Mouse (Mus musculus): ENCODE data around the gene Pdzk1ip1. TPM values are rescaled to one million over a fixed set of nuclear protein-coding genes. Genes with fewer than 3 reads are reported as not detected.

Gene Pdzk1ip1
- total RNA-seq (2021), result under 1 TPM; 0.28 to 0.45 TPM
- long read RNA-seq, experiment 1, result 0 reads
- long read RNA-seq, experiment 2, result 0 reads

- DNase-seq, result no peak
Observed at GRCm38 (mm10) chr4:115088611-115089338, at the start of gene Pdzk1ip1. Pdzk1ip1 (plus strand) TSS chr4:115088708.

- DNase-seq, result no peak
Observed at GRCm38 (mm10) chr4:115045621-115046020, 42.9 kb upstream of the Pdzk1ip1 start.

- peak; percentile 51 for DNase-seq
Observed at GRCm38 (mm10) chr4:115047750-115048149, 40.8 kb upstream of the Pdzk1ip1 start.

GRCm38 (mm10) chr4:115048190-115048589 is 40.3 kb upstream of the Pdzk1ip1 start:
- no peak for DNase-seq

- DNase-seq, result no peak
Observed at GRCm38 (mm10) chr4:115051245-115051644, 37.3 kb upstream of the Pdzk1ip1 start.

GRCm38 (mm10) chr4:115052343-115053005 is 36.0 kb upstream of the Pdzk1ip1 start:
- DNase-seq, result peak; percentile 48

GRCm38 (mm10) chr4:115055044-115055443 is 33.5 kb upstream of the Pdzk1ip1 start:
- DNase-seq, result no peak

GRCm38 (mm10) chr4:115055691-115056090 is 32.8 kb upstream of the Pdzk1ip1 start:
- no peak for DNase-seq

- DNase-seq, result peak; percentile 28
Observed at GRCm38 (mm10) chr4:115056371-115056920, 32.1 kb upstream of the Pdzk1ip1 start, which contains the start of gene Tal1. Tal1 (plus strand) TSS chr4:115056426.

- DNase-seq, result peak; percentile 31
Observed at GRCm38 (mm10) chr4:115056921-115057673, 31.4 kb upstream of the Pdzk1ip1 start.

GRCm38 (mm10) chr4:115057674-115058316 is 30.7 kb upstream of the Pdzk1ip1 start:
- DNase-seq, result no peak

- no peak for DNase-seq
Observed at GRCm38 (mm10) chr4:115058317-115058761, 30.2 kb upstream of the Pdzk1ip1 start.

- DNase-seq, result no peak
Observed at GRCm38 (mm10) chr4:115058871-115059590, 29.5 kb upstream of the Pdzk1ip1 start.

GRCm38 (mm10) chr4:115059871-115060270 is 28.6 kb upstream of the Pdzk1ip1 start:
- DNase-seq, result no peak

GRCm38 (mm10) chr4:115060753-115061152 is 27.8 kb upstream of the Pdzk1ip1 start:
- DNase-seq, result no peak

GRCm38 (mm10) chr4:115062540-115062874 is 26.0 kb upstream of the Pdzk1ip1 start:
- no peak for DNase-seq

GRCm38 (mm10) chr4:115062875-115063517 is 25.5 kb upstream of the Pdzk1ip1 start:
- peak; percentile 27 for DNase-seq

- DNase-seq, result no peak
Observed at GRCm38 (mm10) chr4:115063518-115064239, 24.8 kb upstream of the Pdzk1ip1 start.

- no peak for DNase-seq
Observed at GRCm38 (mm10) chr4:115071668-115072067, 16.8 kb upstream of the Pdzk1ip1 start.

- no peak for DNase-seq
Observed at GRCm38 (mm10) chr4:115074789-115075188, 13.7 kb upstream of the Pdzk1ip1 start.
